Mouse (Mus musculus) testis, postnatal 14 days (tissue): Measurements from ENCODE around the gene Pld5.

Experiments
- DNase-seq: peaks from one replicate; pipeline ENCODE4 v3.0.0; 2021; ENCODE audit warnings: low spot score

Pld5 gene

DNA sequence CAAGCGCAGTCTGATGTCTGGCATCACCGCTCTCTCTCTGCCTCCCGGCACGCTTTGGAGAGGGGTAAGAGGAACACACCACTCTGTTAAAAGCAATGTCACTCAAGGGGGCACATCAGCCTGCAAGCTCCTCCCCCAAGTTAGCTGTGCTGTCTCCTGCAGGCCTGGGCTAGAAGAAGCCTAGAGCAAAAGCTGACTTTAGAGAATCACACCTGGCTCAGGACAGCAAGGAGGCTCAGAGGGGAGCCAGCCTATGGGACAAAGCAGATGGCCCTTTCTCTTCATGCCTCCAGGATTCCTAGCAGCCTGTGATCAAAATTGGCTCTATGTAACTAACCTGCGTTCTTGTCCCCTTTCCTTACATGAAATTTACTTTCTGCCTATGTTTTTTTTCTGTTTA lies 107.3 kb downstream of the Pld5 start:
- DNase-seq, result no peak

DNA sequence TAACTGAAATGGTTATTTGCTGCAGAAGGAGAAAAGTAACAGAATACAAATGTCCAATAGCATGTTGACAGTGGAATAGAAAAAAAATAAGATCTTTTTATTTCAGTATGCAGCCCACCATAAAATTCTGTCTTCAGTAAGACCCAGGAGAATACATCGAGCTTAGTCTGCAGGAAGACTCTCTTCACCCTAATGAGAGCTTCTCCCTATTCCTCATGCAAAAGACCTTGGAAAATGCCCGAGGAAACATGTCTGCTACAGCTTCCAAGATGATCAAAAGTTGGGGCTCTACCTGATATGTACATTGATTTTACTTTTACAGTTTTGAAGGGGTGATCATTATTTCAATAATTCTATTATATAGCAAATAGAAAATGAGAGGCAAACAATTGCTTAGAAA lies 108.0 kb downstream of the Pld5 start:
- DNase-seq, result no peak

DNA sequence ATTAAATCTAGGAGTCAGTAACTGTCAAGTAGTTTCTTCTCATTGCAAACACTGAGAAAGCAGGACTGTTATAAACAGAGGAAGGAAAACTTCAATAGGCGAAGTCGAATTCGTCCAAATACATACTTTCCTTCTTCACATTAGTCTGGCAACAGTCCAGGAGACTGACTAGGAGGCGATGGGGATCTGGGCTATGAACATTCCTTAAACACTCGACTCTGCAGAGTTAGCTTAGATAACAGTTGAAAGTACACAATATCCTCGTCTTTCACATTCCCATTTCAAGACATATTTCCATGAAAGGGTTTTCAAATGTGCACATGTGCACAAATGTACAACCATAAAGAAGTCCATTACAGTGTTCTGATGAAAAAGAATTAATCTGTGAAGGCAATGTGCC lies 129.8 kb downstream of the Pld5 start:
- no peak for DNase-seq

DNA sequence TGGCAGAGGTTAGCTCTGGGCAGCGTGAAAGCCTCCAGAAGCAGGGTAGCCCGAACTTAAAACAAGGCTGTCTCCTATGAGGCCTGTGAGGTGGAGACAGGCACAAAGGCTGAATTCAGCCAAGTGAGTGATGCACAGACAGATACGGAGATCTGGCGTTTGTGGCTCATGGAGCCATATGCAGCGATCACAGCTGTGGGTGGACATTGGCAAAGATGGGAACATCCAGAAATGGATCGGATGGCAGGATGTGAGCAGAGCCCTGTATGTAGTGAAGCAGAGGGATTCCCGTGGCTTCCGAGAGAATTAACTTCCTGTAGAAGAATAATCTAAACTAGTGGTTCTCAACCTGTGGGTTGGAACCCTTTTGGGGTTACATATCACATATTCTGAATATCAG lies 140.7 kb downstream of the Pld5 start:
- DNase-seq, result no peak

GRCm38 (mm10) chr1:176125771-176126170 lies 149.3 kb downstream of the Pld5 start:
- DNase-seq, result no peak

GRCm38 (mm10) chr1:176124441-176124840 lies 150.7 kb downstream of the Pld5 start:
- no peak for DNase-seq

DNA sequence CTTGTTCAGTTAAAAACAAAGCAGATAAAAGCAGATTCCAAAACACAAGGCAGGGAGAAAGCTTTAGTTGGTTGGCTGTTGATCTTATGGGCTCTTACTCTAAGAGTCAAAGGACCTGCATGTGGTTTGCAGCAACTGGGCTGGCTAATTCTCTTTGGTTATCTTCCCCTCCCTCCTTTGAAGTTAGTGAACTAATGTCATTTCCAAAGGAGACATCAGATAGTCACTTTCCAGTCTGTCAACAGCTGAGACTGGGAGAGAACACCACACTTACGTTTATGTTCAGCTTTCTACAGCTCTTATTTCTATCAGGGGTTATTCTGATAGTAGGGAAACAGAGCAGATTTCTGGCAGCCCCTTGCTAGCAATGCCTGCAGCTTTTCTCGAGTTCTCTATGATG lies 151.3 kb downstream of the Pld5 start:
- no peak for DNase-seq

- DNase-seq, result no peak
Observed at GRCm38 (mm10) chr1:176115604-176116003, 159.5 kb downstream of the Pld5 start.

- no peak for DNase-seq
Observed at GRCm38 (mm10) chr1:176098685-176099320, 176.3 kb downstream of the Pld5 start.

DNA sequence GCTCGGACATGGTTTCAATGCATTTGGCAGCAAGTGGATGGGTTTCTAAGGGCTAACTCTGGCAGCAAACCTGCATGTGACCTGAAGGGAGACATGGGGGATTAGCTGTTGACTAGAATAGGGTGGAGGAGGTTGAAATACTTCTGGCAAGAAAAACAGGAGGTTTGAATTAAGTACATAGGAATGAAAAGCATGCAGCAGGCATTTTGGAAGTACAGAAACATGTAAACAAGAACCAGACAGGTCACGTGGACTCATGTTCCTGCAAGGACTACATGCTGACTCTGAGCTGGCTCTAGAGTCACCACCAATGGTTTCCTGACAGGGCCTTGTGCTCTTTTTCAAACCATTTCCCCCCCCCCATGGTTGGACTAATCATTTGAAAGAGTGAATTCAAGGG lies 183.0 kb downstream of the Pld5 start:
- DNase-seq, result no peak

GRCm38 (mm10) chr1:176089382-176089781 lies 185.7 kb downstream of the Pld5 start:
- DNase-seq, result no peak

GRCm38 (mm10) chr1:176085952-176086648 lies 189.0 kb downstream of the Pld5 start:
- no peak for DNase-seq

- no peak for DNase-seq
Observed at GRCm38 (mm10) chr1:176082306-176082705, 192.8 kb downstream of the Pld5 start.

- no peak for DNase-seq
Observed at GRCm38 (mm10) chr1:176080969-176081368, 194.1 kb downstream of the Pld5 start.

GRCm38 (mm10) chr1:176078410-176078809 lies 196.7 kb downstream of the Pld5 start:
- DNase-seq, result no peak

DNA sequence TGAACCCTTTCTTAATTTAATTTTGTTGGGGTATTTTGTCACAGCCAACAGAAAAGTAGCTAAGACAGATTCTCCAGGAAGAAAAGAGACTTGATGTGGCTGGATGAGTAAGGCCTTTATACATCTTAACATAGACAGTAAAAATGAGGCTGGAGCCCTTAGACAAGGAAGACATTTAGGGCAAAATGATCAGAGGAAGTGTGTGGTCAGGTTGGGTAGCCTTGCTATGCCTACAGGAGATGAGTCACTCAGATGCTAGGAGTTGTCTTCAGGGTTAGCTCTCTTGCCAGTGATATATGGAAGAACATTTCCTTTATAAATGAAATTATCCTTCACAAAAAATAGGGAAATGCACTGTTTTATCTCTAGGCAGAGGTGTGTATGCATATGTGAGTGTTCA lies 198.3 kb downstream of the Pld5 start:
- no peak for DNase-seq

DNA sequence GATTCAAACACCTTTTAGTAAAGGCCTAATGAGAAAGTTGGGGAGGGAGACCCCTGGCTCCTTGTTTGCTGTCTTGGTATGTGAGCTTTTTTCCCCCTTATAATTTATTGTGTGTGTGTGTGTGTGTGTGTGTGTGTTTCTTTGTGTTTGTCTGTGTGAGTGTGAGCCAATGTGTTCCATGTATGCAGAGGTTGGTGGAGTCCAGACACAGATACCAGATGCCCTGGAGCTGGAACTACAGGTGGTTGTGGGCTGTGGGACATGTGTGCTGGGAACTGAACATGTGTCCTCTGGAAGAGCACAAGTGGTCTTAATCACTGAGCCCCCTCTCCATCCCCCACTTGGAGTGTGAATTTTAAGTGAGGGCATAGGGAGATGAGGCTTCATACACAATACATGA lies 199.3 kb downstream of the Pld5 start:
- DNase-seq, result no peak

DNA sequence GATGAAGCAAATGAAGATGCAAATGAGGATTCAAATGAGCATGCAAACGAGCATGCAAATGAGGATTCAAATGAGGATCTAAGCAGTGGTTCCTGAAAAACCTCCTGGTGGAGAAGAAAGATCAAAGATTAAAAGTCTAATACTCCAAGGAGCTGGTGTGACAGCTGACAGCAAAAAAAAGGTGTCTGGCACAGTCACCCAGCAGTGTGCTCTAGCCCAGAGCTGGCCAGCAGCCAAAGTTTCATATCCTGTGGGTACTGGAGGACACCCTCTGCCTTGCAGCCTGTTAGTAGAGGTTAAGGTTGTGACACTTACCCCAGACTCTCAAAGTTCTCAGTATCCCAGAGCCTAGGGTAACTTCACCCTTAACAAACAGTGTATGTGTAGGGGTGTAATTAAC lies 199.7 kb downstream of the Pld5 start:
- peak; percentile 13 for DNase-seq

DNA sequence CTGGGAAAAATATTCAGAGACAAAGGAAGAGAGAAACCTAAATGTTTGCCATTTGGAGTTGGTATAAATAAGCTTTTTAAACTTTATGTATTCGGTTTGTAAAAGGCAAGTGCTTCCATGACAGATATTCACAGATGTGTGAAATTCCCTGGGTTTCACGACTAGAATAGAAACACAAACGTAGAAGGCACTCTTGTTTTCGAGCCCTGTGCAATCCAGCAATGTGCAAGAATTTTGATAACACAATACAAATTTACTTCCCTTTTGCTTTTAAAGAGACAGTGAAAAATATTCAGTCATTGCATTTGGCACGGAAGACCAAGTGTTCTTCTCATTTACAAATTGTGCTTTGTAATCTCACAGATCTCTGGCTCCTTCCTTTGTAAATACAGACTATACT lies 200.6 kb downstream of the Pld5 start:
- DNase-seq, result no peak

DNA sequence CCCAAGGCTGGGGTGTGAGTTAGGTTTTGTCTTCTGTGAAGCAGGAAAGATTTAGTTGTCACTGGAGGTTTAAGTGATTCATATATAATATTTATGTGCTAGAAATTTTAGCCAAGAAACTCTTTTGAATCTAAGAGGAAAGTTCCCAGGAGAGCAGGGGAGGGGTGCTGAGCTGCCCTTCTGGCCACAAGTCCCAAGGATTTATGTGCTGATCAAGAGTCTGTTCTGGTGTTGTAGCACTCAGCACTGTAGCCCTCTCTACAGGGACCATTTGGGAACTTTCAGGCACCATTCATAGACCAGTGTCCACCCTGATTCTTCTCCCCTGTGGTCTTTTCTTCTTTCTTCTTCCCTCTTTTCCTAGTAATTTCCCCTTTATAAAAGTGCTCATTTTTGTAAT lies 209.8 kb downstream of the Pld5 start:
- DNase-seq, result no peak

DNA sequence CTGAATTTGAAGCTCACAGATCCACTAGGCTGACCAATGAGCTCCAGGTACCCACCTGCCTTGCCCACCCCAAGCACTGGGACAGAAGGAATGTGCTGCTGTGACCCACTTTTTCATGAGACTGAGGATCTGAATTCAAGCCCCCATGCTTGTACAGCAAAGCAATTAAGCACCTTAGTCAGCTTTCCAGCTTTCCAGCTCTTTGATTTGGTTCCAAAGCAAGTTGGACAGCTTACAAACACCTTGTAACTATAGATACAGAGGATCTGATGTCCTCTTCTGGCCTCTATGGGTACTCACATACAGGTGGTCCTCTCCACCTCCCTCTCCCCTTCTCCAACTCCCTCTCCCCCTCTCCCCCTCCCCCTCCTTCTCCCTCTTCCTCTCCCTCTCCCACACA lies 210.6 kb downstream of the Pld5 start:
- no peak for DNase-seq

DNA sequence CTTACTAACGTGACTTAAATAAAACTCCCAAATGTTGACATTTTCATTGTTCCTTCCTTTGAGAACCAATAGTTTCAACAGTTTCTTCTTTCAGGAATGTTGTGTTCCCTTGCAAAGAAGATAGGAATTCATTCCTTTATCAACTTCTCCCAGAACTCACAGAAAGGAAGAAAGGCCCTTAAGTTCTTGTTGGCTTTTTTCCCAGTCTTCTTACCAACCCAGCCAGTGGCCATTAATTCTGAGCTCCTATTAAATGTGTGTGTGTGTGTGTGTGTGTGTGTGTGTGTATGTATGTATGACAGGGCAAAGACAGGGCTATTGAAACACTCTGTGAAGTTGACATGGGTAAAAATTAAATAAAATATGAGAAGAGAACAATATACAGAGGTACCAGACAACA lies 221.5 kb downstream of the Pld5 start:
- no peak for DNase-seq

DNA sequence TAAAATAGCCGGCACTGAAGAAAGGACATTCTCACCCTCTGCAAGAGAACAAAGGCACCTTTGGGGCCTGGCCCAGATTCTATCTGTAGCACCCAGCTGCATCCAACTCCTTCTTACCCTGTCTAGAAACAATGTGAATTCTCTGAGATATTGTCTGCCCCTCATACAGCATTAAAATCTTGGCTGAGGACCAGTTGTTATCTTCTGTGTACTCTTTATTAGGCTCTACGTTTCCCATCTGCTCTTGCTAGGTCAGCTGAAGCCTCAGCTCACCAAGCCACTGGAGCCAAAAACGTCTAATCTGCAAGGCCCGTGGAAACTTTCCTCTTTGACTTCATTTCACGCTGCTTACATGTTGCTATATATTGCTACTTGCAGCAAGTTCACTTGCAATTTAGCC lies 228.1 kb downstream of the Pld5 start:
- DNase-seq, result peak; percentile 47

GRCm38 (mm10) chr1:176046375-176046774 lies 228.7 kb downstream of the Pld5 start:
- no peak for DNase-seq
